In genomic region chr6:121055496-121055895, GRCm38 (mm10) we compare ENCODE assay signal across 17 mouse cellular contexts.
DNase-seq lines count a peak whose midpoint lies in the region; ATAC-seq and TF ChIP-seq lines count a peak whose summit lies in the region.
"Had no signal": no experiment of that assay in that cellular context is flagged by ENCODE, and none has a peak within 500 bp of the region (broad histone marks: within the 10 kb centered on the region; RNA-seq: fewer than 3 reads in every experiment).

No protein-coding gene starts in this region.

- TF ChIP-seq CTCF in thymus, adult 2 months (IDR thresholded peaks at IDR 0.05; ENCODE audit: borderline replicate concordance, control insufficient read depth, extremely low read depth, insufficient read depth, low read length, poor library complexity), result no peak
- TF ChIP-seq CTCF in intestine, postnatal 0 days (IDR thresholded peaks at IDR 0.05; ENCODE audit: low read depth), result no peak

- no peaks in the 10 kb centered on the region for H3K36me3 ChIP-seq in heart, embryonic 13.5 days
- no peaks in the 10 kb centered on the region for H3K36me3 ChIP-seq in thymus, adult 2 months (ENCODE audit: control insufficient read depth, insufficient read depth, low read length)
- H3K36me3 ChIP-seq in embryonic facial prominence, embryonic 14.5 days (ENCODE audit: control insufficient read depth, insufficient read depth, low read length), result no peaks in the 10 kb centered on the region
- no peaks in the 10 kb centered on the region for H3K36me3 ChIP-seq in intestine, postnatal 0 days (ENCODE audit: control insufficient read depth, insufficient read depth)
- no peaks in the 10 kb centered on the region for H3K36me3 ChIP-seq in liver, embryonic 11.5 days (ENCODE audit: control insufficient read depth, insufficient read depth, low read length)
- H3K36me3 ChIP-seq: stomach, embryonic 15.5 days had no signal

- WGBS in heart, embryonic 13.5 days, result 30% methylated on average over 3 of the region's 3 CpGs
- WGBS in thymus, adult 2 months, result 24% methylated on average over 3 of the region's 3 CpGs
- WGBS in embryonic facial prominence, embryonic 14.5 days, result 35% methylated on average over 3 of the region's 3 CpGs
- WGBS in intestine, postnatal 0 days, result 72% methylated on average over 3 of the region's 3 CpGs
- 68% methylated on average over 3 of the region's 3 CpGs for WGBS in liver, embryonic 11.5 days

- H3K27ac ChIP-seq in heart, embryonic 13.5 days (replicated peaks), result peak overlapping the region; percentile 94
- no peak overlapping the region for H3K27ac ChIP-seq in thymus, adult 2 months (ENCODE audit: control insufficient read depth, insufficient read depth, low read length)
- no peak overlapping the region for H3K27ac ChIP-seq in embryonic facial prominence, embryonic 14.5 days (replicated peaks; ENCODE audit: low read depth, low read length)
- no peak overlapping the region for H3K27ac ChIP-seq in intestine, postnatal 0 days (ENCODE audit: low read depth, low read length)
- H3K27ac ChIP-seq in liver, embryonic 11.5 days (ENCODE audit: low read depth, low read length), result no peak overlapping the region
- H3K27ac ChIP-seq: stomach, embryonic 15.5 days had no signal

- H3K4me3 ChIP-seq in heart, embryonic 13.5 days, result no peak overlapping the region
- no peak overlapping the region for H3K4me3 ChIP-seq in thymus, adult 2 months (ENCODE audit: control insufficient read depth, insufficient read depth, low read length)
- no peak overlapping the region for H3K4me3 ChIP-seq in embryonic facial prominence, embryonic 14.5 days (ENCODE audit: low read depth, low read length)
- H3K4me3 ChIP-seq in intestine, postnatal 0 days (ENCODE audit: low read depth, low read length), result no peak overlapping the region
- H3K4me3 ChIP-seq in liver, embryonic 11.5 days (ENCODE audit: low read depth, low read length), result no peak overlapping the region
- H3K4me3 ChIP-seq: stomach, embryonic 15.5 days had no signal

- H3K4me2 ChIP-seq in heart, embryonic 13.5 days, result no peak overlapping the region
- no peak overlapping the region for H3K4me2 ChIP-seq in embryonic facial prominence, embryonic 14.5 days (ENCODE audit: low read depth, low read length)
- H3K4me2 ChIP-seq in intestine, postnatal 0 days (replicated peaks; ENCODE audit: low read depth), result no peak overlapping the region
- no peak overlapping the region for H3K4me2 ChIP-seq in liver, embryonic 11.5 days
- H3K4me2 ChIP-seq: stomach, embryonic 15.5 days had no signal

- H3K9me3 ChIP-seq in heart, embryonic 13.5 days, result no peaks in the 10 kb centered on the region
- H3K9me3 ChIP-seq in embryonic facial prominence, embryonic 14.5 days (ENCODE audit: control insufficient read depth, low read length), result no peaks in the 10 kb centered on the region
- H3K9me3 ChIP-seq in intestine, postnatal 0 days (ENCODE audit: control insufficient read depth), result no peaks in the 10 kb centered on the region
- H3K9me3 ChIP-seq in liver, embryonic 11.5 days (ENCODE audit: control insufficient read depth, low read length), result no peaks in the 10 kb centered on the region
- H3K9me3 ChIP-seq: stomach, embryonic 15.5 days had no signal

- no peak for DNase-seq in heart, adult 18-20 months
- DNase-seq in thymus, postnatal 14 days, result peak; percentile 39
- DNase-seq in thymus, adult 2 months, result no peak
- DNase-seq in embryonic facial prominence, embryonic 14.5 days (ENCODE audit: low spot score), result peak; percentile 90
- no peak for DNase-seq in liver, embryonic 11.5 days (ENCODE audit: low spot score)
- DNase-seq: adrenal gland, adult 8-10 months; cerebellum, adult 11 months; gastrocnemius, postnatal 14 days; heart, postnatal 4 days; kidney, adult 8-10 months; layer of hippocampus, adult 9-11 months; liver; lung, adult 18-20 months had no signal

- TF ChIP-seq POLR2A in thymus, adult 2 months (IDR thresholded peaks at IDR 0.05; ENCODE audit: control insufficient read depth, extremely low read depth, insufficient read depth, low read length, poor library complexity), result no peak

- H3K27me3 ChIP-seq in heart, embryonic 13.5 days (replicated peaks), result no peaks in the 10 kb centered on the region
- no peaks in the 10 kb centered on the region for H3K27me3 ChIP-seq in thymus, adult 2 months (ENCODE audit: control insufficient read depth, insufficient read depth, low read length)
- no peaks in the 10 kb centered on the region for H3K27me3 ChIP-seq in embryonic facial prominence, embryonic 14.5 days (replicated peaks; ENCODE audit: control insufficient read depth, insufficient read depth, low read length)
- H3K27me3 ChIP-seq in intestine, postnatal 0 days (replicated peaks; ENCODE audit: control insufficient read depth, insufficient read depth, low read length), result no peaks in the 10 kb centered on the region
- H3K27me3 ChIP-seq in liver, embryonic 11.5 days (replicated peaks; ENCODE audit: control insufficient read depth, insufficient read depth, low read length), result no peaks in the 10 kb centered on the region
- H3K27me3 ChIP-seq: stomach, embryonic 15.5 days had no signal

- ATAC-seq in heart, embryonic 13.5 days (ENCODE audit: extremely low read depth, insufficient number of reproducible peaks, low FRiP score, low TSS enrichment), result no peak
- ATAC-seq in embryonic facial prominence, embryonic 14.5 days (ENCODE audit: low read depth), result 0 out of 2 replicates have a peak, but pooled peaks have one; percentile 27
- ATAC-seq in intestine, postnatal 0 days, result no peak
- ATAC-seq in liver, embryonic 11.5 days (replicated peaks; ENCODE audit: low FRiP score), result no peak
- ATAC-seq: midbrain, embryonic 16.5 days had no signal

- no peak overlapping the region for H3K9ac ChIP-seq in heart, embryonic 13.5 days
- no peak overlapping the region for H3K9ac ChIP-seq in embryonic facial prominence, embryonic 14.5 days (ENCODE audit: low read depth, low read length)
- no peak overlapping the region for H3K9ac ChIP-seq in intestine, postnatal 0 days (ENCODE audit: low read depth, low read length)
- no peak overlapping the region for H3K9ac ChIP-seq in liver, embryonic 11.5 days (ENCODE audit: low read depth, low read length)
- H3K9ac ChIP-seq: stomach, embryonic 15.5 days had no signal

- peaks cover 85% of the 10 kb centered on the region for H3K4me1 ChIP-seq in heart, embryonic 13.5 days
- H3K4me1 ChIP-seq in thymus, adult 2 months (replicated peaks; ENCODE audit: control insufficient read depth, insufficient read depth, low read length), result peaks cover 40% of the 10 kb centered on the region
- peaks cover 12% of the 10 kb centered on the region for H3K4me1 ChIP-seq in embryonic facial prominence, embryonic 14.5 days (ENCODE audit: control insufficient read depth, insufficient read depth, low read length)
- no peaks in the 10 kb centered on the region for H3K4me1 ChIP-seq in intestine, postnatal 0 days (replicated peaks; ENCODE audit: control insufficient read depth, insufficient read depth, low read length)
- peaks cover 38% of the 10 kb centered on the region for H3K4me1 ChIP-seq in liver, embryonic 11.5 days (replicated peaks; ENCODE audit: control insufficient read depth, insufficient read depth, low read length)

Comparison
In these comparisons a context has a peak if more than half of its experiments do, and no peak if none do; other contexts are left out.
1. DNase-seq: peak in thymus, postnatal 14 days (single experiment) and embryonic facial prominence, embryonic 14.5 days (single experiment); none in heart, adult 18-20 months (0 of 2), thymus, adult 2 months (single experiment) and liver, embryonic 11.5 days (single experiment).